Mouse (Mus musculus): ENCODE data around the gene Il11ra1. TPM values are rescaled to one million over a fixed set of nuclear protein-coding genes. Genes with fewer than 3 reads are reported as not detected.

The Il11ra1 gene
- polyA plus RNA-seq, 1 experiment from 2014 or later = 91.4 TPM

DNA sequence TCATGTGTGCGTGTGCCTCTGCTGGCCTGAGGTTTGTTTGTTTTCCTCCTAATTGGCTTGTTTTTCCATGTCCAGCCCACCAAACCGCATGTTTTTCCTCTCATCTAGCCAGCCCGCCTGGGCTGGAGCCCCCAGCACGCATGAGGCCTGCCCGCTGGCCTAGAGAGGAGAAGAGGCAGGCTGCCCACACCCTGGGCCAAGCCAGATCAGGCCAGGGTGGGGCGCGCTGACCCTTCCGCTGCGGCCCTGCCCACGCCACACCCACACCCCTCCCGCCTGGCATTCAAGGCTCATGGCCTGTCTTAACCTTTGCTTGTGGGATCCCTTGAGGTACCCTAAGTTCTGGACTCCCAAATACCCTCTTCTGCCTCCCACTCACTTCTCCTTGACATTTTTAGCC is 33.1 kb upstream of the Il11ra1 start:
- H3K27me3 ChIP-seq (ENCODE audit: insufficient read depth, poor library complexity, severe bottlenecking) = 0 out of 2 replicates have a peak, but pooled peaks cover 5% of the 10 kb centered on the region
- H3K27ac ChIP-seq = peak overlapping the region; percentile 5; the same call in 1 of the 2 replicates
- no peaks in the 10 kb centered on the region for H3K9me3 ChIP-seq
- WGBS = 68% methylated on average over 11 of the region's 11 CpGs
- H3K4me3 ChIP-seq = no peak overlapping the region
- peaks cover 95% of the 10 kb centered on the region for H3K36me3 ChIP-seq
- peak; percentile 5 for DNase-seq (ENCODE audit: low spot score)
- peaks cover 75% of the 10 kb centered on the region for H3K4me1 ChIP-seq (replicated peaks)

DNA sequence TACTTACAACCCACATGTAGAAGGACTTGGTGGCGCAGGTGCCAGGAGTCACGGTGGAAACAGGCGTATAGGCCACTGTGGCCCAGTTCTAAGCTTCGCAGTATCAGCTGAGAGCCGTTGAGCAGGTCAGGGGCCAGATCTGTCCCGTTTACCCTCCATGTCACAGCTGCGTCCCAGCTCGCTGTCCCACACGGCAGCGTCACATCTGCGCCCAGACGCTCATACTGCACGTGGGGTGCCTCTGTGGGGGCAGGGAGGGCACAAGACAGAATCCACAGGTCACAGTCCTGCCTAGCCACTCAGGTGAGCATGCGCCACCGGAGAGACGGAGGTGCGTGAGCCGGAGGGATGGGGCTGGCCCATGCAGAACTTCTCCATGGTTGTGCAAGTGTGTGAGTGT is 29.0 kb upstream of the Il11ra1 start:
- no peak for DNase-seq (ENCODE audit: low spot score)
- Histone ChIP-seq H3K4me1 (replicated peaks) (peaks cover 70% of the 10 kb centered on the region), H3K36me3 (peaks cover 98% of the 10 kb centered on the region), H3K27me3 (ENCODE audit: insufficient read depth, poor library complexity, severe bottlenecking) (0 out of 2 replicates have a peak, but pooled peaks cover 9% of the 10 kb centered on the region), H3K27ac (peak overlapping the region; percentile 84; the same call in 1 of the 2 replicates), H3K9me3 (no peaks in the 10 kb centered on the region), H3K4me3 (no peak overlapping the region)
- WGBS = 83% methylated on average over 18 of the region's 18 CpGs

DNA sequence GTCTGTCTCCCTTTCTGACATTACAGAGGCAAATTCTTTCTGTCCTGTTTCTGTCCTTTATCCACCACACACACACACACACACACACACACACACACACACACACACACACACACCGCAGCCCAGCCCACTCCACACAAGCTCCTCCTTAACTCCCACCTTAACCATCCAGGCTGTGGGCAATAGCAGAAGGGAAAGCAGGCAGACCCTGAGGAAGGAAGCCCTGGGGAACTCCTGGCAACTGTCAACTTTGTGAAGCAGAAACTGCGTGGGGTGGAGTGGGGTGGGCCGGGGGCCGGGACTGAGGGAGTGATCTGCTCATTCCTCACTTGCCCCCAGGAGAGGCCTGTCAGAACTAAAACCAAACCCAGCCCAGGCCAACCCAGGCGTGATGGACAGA is 28.3 kb upstream of the Il11ra1 start:
- WGBS = 51% methylated on average over 5 of the region's 5 CpGs
- Histone ChIP-seq H3K4me3 (0 out of 2 replicates have a peak overlapping the region, but pooled peaks have one; percentile 20), H3K36me3 (peaks cover 99% of the 10 kb centered on the region), H3K4me1 (replicated peaks) (peaks cover 71% of the 10 kb centered on the region), H3K9me3 (no peaks in the 10 kb centered on the region), H3K27ac (peak overlapping the region; percentile 84), H3K27me3 (ENCODE audit: insufficient read depth, poor library complexity, severe bottlenecking) (0 out of 2 replicates have a peak, but pooled peaks cover 9% of the 10 kb centered on the region)
- DNase-seq (ENCODE audit: low spot score) = no peak

DNA sequence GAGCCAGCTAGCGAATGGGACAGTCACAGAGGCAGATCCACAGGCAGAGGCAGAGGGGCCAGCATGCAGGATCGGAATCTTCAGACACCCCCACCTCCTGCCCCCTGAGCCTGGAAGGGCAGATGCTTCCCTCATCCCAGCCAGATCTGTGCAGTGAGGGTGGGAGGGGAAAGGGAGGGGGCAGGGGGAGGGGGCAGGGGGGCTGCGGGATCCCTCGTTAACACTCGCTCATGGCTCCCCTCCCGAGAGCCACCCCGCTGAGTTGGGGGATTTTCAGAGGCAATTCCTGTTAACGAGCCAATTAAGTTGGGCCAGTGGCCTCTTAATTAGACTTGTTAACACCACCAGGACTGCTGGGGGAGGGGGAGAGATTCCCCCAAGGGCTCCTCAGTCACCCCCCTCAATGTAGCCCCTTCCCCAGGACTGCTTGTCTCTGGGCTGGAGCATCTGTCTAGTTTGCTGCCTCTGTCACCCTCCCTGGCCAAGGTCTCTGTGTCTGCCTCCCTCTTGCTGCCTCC is 27.8 kb upstream of the Il11ra1 start:
- DNase-seq (ENCODE audit: low spot score) = no peak
- Histone ChIP-seq H3K27me3 (ENCODE audit: insufficient read depth, poor library complexity, severe bottlenecking) (0 out of 2 replicates have a peak, but pooled peaks cover 11% of the 10 kb centered on the region), H3K4me3 (peak overlapping the region; percentile 20), H3K4me1 (replicated peaks) (peaks cover 71% of the 10 kb centered on the region), H3K36me3 (peaks cover 99% of the 10 kb centered on the region), H3K9me3 (no peaks in the 10 kb centered on the region), H3K27ac (peak overlapping the region; percentile 84)
- WGBS = 16% methylated on average over 8 of the region's 8 CpGs

DNA sequence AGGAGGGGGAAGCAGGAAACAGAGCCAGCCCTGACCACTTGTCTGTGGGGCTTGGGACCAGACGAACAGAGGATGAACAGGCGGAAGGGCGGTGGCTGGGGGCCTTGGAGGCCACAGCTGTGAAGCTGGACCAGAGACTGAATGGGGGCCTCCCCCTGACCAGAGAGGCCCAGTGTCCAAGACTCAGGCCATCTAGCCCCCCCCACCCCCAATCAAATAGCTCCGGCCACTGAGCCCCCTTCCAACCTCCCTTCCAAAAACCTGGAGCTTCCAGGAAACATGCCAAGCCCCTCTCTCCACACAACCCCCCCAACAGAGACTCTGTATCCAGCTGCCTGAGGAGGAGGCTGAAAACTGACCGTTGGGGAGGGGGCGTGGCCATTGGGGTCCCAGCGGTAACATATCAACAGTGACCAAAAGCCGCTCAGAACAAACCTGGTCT is 27.2 kb upstream of the Il11ra1 start:
- Histone ChIP-seq H3K36me3 (peaks cover 99% of the 10 kb centered on the region), H3K9me3 (no peaks in the 10 kb centered on the region), H3K4me1 (replicated peaks) (peaks cover 74% of the 10 kb centered on the region), H3K27me3 (ENCODE audit: insufficient read depth, poor library complexity, severe bottlenecking) (0 out of 2 replicates have a peak, but pooled peaks cover 15% of the 10 kb centered on the region), H3K27ac (peak overlapping the region; percentile 84), H3K4me3 (peak overlapping the region; percentile 20)
- peak; percentile 20 for DNase-seq (ENCODE audit: low spot score)
- 31% methylated on average over 8 of the region's 8 CpGs for WGBS

DNA sequence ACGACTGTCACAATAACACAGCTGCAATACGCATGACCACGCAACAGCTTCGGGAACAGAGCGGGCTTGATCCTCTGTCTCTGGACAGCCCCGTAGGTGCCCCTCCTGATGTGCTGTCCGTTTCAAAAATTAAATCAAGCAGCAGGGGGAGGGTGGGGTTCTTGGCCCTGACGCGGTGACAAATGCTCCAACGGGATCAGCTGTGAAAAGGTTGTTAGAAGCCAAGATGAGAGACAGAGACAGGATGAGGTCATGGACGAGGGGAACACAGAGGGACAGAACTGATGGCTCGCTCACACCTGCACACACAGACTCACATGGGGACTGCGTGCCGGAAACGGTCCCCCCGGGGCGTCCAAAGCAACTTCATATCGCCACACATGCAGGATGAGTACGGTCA is 26.6 kb upstream of the Il11ra1 start:
- peak; percentile 12 for DNase-seq (ENCODE audit: low spot score)
- H3K4me3 ChIP-seq = no peak overlapping the region
- WGBS = 60% methylated on average over 19 of the region's 19 CpGs
- no peaks in the 10 kb centered on the region for H3K9me3 ChIP-seq
- peaks cover 97% of the 10 kb centered on the region for H3K36me3 ChIP-seq
- H3K4me1 ChIP-seq (replicated peaks) = peaks cover 80% of the 10 kb centered on the region
- 0 out of 2 replicates have a peak, but pooled peaks cover 15% of the 10 kb centered on the region for H3K27me3 ChIP-seq (ENCODE audit: insufficient read depth, poor library complexity, severe bottlenecking)
- H3K27ac ChIP-seq = peak overlapping the region; percentile 84

DNA sequence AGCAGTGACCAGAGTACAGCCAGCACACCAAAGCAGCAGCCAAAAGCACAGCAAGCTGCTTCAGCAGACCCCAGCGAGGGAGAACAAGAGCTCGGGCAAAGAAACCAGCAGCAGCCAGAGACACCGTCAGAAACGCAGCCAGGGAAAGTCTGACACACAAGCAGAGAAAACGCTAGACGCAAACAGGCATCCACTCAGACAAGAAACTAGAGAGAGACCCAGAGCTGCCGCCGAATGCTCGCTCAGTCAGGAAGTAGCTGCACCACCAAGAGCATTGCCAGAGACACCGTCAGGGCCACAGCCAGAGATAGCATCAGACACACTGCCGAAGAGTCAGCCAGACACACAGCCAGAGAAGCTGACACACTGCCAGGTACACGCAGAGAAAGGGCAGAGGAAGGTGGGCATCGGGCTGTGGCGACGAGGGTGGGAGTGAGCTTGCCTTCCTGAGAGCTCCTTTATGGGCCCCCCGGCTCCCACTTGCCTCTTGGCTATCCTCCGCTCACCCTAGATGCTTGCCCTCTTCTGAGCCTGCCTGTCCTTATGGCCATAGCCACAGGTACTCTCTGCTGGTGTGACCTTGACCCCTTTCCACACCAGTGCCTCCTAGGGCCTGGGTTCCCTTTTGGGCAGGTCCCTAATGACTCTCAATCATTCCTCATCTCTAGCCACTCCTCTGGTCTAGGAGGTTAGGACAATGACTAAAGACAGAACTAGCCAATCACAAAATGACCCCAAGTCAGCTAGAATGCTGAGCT is 23.4 kb upstream of the Il11ra1 start:
- H3K36me3 ChIP-seq = peaks cover 94% of the 10 kb centered on the region
- no peak overlapping the region for H3K4me3 ChIP-seq
- DNase-seq (ENCODE audit: low spot score) = no peak
- H3K27ac ChIP-seq = peak overlapping the region; percentile 70
- H3K27me3 ChIP-seq (ENCODE audit: insufficient read depth, poor library complexity, severe bottlenecking) = 0 out of 2 replicates have a peak, but pooled peaks cover 10% of the 10 kb centered on the region
- H3K9me3 ChIP-seq = no peaks in the 10 kb centered on the region
- WGBS = 80% methylated on average over 17 of the region's 17 CpGs
- peaks cover 94% of the 10 kb centered on the region for H3K4me1 ChIP-seq (replicated peaks)

DNA sequence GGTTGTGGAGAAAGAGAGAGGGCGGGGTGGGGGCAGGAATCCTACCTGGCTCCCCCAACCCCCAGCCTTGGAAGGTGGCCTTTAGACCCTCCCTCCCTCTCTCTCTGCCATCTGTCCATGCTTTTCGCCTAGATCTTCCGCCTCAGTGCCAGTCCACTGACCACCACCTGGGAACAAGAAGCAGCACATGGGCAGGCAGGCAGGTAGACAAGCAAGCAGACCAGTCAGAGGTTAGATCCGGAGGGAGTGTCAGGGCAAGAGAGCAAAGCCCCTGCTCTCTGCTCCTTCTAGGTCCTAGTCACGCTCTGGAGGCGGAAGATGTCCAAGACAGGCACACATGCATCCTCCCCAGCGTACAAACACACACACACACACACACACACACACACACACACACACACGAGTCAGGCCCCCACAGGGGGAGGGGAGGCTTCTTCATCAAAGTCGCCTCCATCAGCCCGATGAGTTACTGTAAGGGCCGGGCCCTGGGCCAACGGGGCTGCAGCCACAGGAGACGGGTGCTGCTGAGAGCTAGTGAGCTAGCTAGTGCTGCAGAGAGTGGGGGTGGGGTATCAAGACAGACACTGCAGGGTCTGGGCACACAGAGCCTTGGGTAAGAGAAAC is 22.7 kb upstream of the Il11ra1 start:
- peak; percentile 7 for DNase-seq (ENCODE audit: low spot score)
- 55% methylated on average over 13 of the region's 13 CpGs for WGBS
- H3K36me3 ChIP-seq = peaks cover 92% of the 10 kb centered on the region

DNA sequence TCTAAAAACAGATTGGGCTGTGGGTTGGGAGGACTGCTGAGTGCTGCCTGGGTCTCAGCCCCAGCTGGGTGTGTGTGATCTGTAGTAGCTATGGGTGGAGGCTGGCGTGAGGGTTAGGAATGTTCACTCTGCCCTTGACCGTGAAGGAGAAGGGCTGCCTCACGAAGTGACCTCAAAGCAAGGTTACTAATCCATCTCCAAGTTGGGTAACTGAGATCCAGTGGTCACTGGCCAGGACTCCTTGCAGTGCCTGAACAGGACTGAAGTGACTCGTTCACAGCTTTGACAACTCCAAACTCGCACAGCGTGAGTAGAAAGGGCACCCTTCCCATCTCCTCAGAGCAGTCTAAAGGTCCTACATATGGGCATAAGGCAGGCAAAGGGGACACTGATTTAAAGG is 20.9 kb upstream of the Il11ra1 start:
- no peaks in the 10 kb centered on the region for H3K9me3 ChIP-seq
- H3K27me3 ChIP-seq (ENCODE audit: insufficient read depth, poor library complexity, severe bottlenecking) = 0 out of 2 replicates have a peak, but pooled peaks cover 10% of the 10 kb centered on the region
- peak overlapping the region; percentile 67 for H3K27ac ChIP-seq
- H3K4me3 ChIP-seq = no peak overlapping the region; the same call in 1 of the 2 replicates
- H3K4me1 ChIP-seq (replicated peaks) = peaks cover 84% of the 10 kb centered on the region
- WGBS = 74% methylated on average over 6 of the region's 6 CpGs
- DNase-seq (ENCODE audit: low spot score) = no peak
- peaks cover 83% of the 10 kb centered on the region for H3K36me3 ChIP-seq

More for the DNA sequence above, 22.7 kb upstream of the Il11ra1 start:
- no peaks in the 10 kb centered on the region for H3K9me3 ChIP-seq
- 0 out of 2 replicates have a peak, but pooled peaks cover 10% of the 10 kb centered on the region for H3K27me3 ChIP-seq (ENCODE audit: insufficient read depth, poor library complexity, severe bottlenecking)
- H3K4me3 ChIP-seq = no peak overlapping the region
- H3K27ac ChIP-seq = peak overlapping the region; percentile 70
- peaks cover 92% of the 10 kb centered on the region for H3K4me1 ChIP-seq (replicated peaks)

DNA sequence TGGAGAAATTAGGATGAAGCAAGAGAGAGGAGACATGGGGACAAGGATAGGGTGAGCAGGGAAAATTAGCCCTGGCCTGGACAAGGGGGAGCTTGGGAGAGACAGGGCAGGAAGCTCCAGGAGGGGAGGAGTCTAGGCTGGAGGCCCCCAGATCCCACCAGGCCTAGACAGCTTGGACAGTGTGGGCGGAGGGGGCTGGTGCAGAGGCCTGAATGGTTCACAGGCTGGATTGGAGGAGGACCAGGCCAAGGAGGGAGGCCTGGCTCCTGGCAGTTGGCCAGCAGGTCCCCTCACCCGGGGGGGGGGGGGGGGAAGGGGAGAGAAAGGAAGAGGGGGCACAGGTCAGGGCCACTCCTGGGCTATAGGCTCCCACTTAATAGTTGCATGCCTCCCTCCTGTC is 20.5 kb upstream of the Il11ra1 start:
- Histone ChIP-seq H3K36me3 (peaks cover 79% of the 10 kb centered on the region), H3K4me1 (replicated peaks) (peaks cover 84% of the 10 kb centered on the region), H3K4me3 (peak overlapping the region; percentile 9; the same call in 1 of the 2 replicates), H3K27me3 (ENCODE audit: insufficient read depth, poor library complexity, severe bottlenecking) (0 out of 2 replicates have a peak, but pooled peaks cover 10% of the 10 kb centered on the region), H3K9me3 (no peaks in the 10 kb centered on the region), H3K27ac (peak overlapping the region; percentile 67)
- DNase-seq (ENCODE audit: low spot score) = peak; percentile 14
- WGBS = 82% methylated on average over 1 of the region's 2 CpGs

DNA sequence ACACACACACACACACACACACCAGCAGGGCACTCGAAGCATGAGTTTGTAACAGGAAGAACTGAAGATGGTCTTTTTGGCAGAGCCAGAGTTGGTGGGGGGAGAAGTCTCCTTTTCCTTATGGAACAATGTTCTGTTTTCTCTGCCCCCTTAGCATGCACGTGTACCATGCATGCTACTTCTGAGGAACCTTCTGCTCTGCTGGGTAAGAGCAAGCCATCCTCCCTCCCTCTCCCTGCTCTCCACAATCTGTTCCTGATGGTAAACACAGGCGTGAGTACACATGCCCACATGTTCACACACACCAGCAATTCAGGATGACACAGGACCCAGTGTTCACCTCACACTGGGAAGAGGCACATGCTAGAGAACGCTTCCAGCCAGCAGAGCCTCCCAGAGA is 18.6 kb upstream of the Il11ra1 start:
- H3K4me3 ChIP-seq = no peak overlapping the region
- H3K27ac ChIP-seq = peak overlapping the region; percentile 47
- H3K4me1 ChIP-seq (replicated peaks) = peaks cover 80% of the 10 kb centered on the region
- no peaks in the 10 kb centered on the region for H3K9me3 ChIP-seq
- H3K36me3 ChIP-seq = peaks cover 60% of the 10 kb centered on the region
- 71% methylated on average over 4 of the region's 4 CpGs for WGBS
- DNase-seq (ENCODE audit: low spot score) = no peak
- 0 out of 2 replicates have a peak, but pooled peaks cover 6% of the 10 kb centered on the region for H3K27me3 ChIP-seq (ENCODE audit: insufficient read depth, poor library complexity, severe bottlenecking)

DNA sequence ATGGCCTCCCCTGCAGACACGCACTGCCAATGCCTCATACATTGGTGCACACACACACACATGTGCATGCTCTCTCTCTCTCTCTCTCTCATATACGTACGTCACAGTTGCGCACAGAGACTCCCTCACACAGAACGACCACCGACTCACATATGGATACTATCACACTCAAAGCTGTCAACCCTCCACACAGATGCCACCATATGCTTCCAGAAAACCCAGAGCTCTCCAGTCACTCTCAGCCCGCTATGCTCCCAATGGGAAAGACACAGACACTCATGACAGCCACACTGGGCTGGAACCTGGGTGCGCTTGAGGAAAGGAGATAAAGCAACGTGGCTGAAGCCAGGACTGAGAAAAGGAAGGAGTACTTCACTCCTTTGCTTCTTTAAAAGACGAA is 17.8 kb upstream of the Il11ra1 start:
- Histone ChIP-seq H3K36me3 (peaks cover 58% of the 10 kb centered on the region), H3K4me1 (replicated peaks) (peaks cover 80% of the 10 kb centered on the region), H3K4me3 (peak overlapping the region; percentile 43; the same call in 1 of the 2 replicates), H3K9me3 (no peaks in the 10 kb centered on the region), H3K27me3 (ENCODE audit: insufficient read depth, poor library complexity, severe bottlenecking) (0 out of 2 replicates have a peak, but pooled peaks cover 4% of the 10 kb centered on the region), H3K27ac (peak overlapping the region; percentile 88)
- 76% methylated on average over 10 of the region's 10 CpGs for WGBS
- no peak for DNase-seq (ENCODE audit: low spot score)

Data from hindbrain, embryonic 10.5 days (tissue).